Mouse (Mus musculus) cerebellum, adult 9-10 months (tissue): ENCODE measurements at regions not wholly inside any gene's neighbourhood (a gene's known extent, or its start where the extent isn't known, plus 50 kb on each side); places are given as distances from the start of the nearest gene placed in this dataset.

Experiments
- DNase-seq: peaks from one replicate; pipeline ENCODE4 v3.0.0; 2022

GRCm38 (mm10) chr12:74518032-74518431 lies 201.8 kb upstream of the Gm11042 start:
- DNase-seq, result no peak

- no peak for DNase-seq
Measured at GRCm38 (mm10) chr12:74516527-74516926, 200.3 kb upstream of the Gm11042 start.

- no peak for DNase-seq
Measured at GRCm38 (mm10) chr12:74502791-74503190, 186.6 kb upstream of the Gm11042 start.

GRCm38 (mm10) chr12:74477619-74478018 lies 161.4 kb upstream of the Gm11042 start:
- no peak for DNase-seq

GRCm38 (mm10) chr12:74474741-74475140 lies 158.5 kb upstream of the Gm11042 start:
- DNase-seq, result no peak

- no peak for DNase-seq
Measured at GRCm38 (mm10) chr12:74458521-74458920, 142.3 kb upstream of the Gm11042 start.

GRCm38 (mm10) chr12:74452375-74453090 lies 136.3 kb upstream of the Gm11042 start:
- DNase-seq, result no peak

GRCm38 (mm10) chr12:74448248-74448647 lies 132.1 kb upstream of the Gm11042 start:
- DNase-seq, result no peak

GRCm38 (mm10) chr12:74434874-74435273 lies 118.7 kb upstream of the Gm11042 start:
- DNase-seq, result no peak

GRCm38 (mm10) chr12:74414738-74415137 lies 98.5 kb upstream of the Gm11042 start:
- DNase-seq, result no peak

GRCm38 (mm10) chr12:74410511-74410910 lies 94.3 kb upstream of the Gm11042 start:
- DNase-seq, result no peak

- DNase-seq, result no peak
Measured at GRCm38 (mm10) chr12:74407591-74408095, 91.4 kb upstream of the Gm11042 start.

- DNase-seq, result no peak
Measured at GRCm38 (mm10) chr12:74389811-74390210, 73.6 kb upstream of the Gm11042 start.
